In the genomic region with DNA sequence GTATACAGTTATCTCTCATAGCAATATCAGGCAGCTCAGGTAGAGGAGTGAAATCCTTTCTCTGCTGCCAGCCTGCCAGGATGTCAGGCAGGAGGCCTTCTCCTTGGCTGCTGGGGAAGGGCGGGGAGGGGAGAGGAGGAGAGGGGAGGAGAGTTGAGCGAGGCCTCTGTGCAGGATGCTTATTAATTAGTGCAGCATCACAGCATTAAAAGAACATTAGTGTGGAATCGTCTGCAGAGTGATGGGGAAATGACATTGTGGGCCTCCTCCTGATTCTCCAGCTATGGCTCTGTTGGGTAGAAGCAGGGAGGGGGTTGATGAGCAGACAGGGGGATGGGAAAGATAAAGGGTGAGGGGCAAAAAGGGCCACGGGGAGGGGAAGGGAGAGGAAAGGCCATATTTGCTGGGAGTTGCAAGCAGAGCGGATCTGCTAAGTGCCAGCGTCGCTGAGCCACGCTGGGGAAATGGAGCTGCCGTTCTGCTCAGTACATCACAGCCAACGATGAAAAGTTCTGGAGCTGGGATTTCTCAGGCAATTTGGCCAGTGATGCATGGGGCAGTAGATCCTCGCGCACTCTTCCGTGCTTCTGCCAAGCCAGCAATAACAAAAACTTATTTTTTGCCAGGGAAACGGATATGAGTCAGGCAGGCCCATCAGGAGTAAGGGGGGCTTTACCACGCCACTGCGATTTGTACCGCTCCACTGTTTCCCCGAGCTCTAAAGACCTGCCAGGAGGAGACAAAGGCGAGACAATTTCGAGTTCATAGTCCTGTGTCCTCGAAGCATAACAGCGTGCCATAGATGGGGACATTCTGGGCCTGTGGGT, we compare ENCODE assay signal across 9 mouse cellular contexts. TPM values are rescaled to one million over a fixed set of nuclear protein-coding genes. Genes with fewer than 3 reads are reported as not detected.
DNase-seq lines count a peak whose midpoint lies in the region; ATAC-seq lines count a peak whose summit lies in the region.
"Had no signal": no experiment of that assay in that cellular context is flagged by ENCODE, and none has a peak within 500 bp of the region (broad histone marks: within the 10 kb centered on the region; RNA-seq: fewer than 3 reads in every experiment).

No protein-coding gene starts in this region.

- H3K4me1 ChIP-seq in embryonic facial prominence, embryonic 13.5 days, result peaks cover 9% of the 10 kb centered on the region
- peaks cover 2% of the 10 kb centered on the region; the same call in 1 of the 2 replicates for H3K4me1 ChIP-seq in hindbrain, embryonic 11.5 days (replicated peaks; ENCODE audit: control insufficient read depth, insufficient read depth, low read length)

- 37% methylated on average over 22 of the region's 22 CpGs for WGBS in embryonic facial prominence, embryonic 13.5 days
- 32% methylated on average over 22 of the region's 22 CpGs for WGBS in hindbrain, embryonic 11.5 days

- no peak overlapping the region for H3K27ac ChIP-seq in embryonic facial prominence, embryonic 13.5 days
- peak overlapping the region; percentile 55 for H3K27ac ChIP-seq in hindbrain, embryonic 11.5 days (ENCODE audit: low read depth, low read length)

- H3K9ac ChIP-seq in embryonic facial prominence, embryonic 13.5 days, result peak overlapping the region; percentile 51; the same call in 1 of the 2 replicates
- H3K9ac ChIP-seq in hindbrain, embryonic 11.5 days (ENCODE audit: low read depth, low read length), result no peak overlapping the region

- H3K27me3 ChIP-seq in embryonic facial prominence, embryonic 13.5 days, result peaks cover 25% of the 10 kb centered on the region
- H3K27me3 ChIP-seq in hindbrain, embryonic 11.5 days (ENCODE audit: control insufficient read depth, insufficient read depth, low read length), result peaks cover 7% of the 10 kb centered on the region

- no peak for ATAC-seq in embryonic facial prominence, embryonic 13.5 days (ENCODE audit: insufficient number of reproducible peaks, insufficient read depth, low FRiP score, low TSS enrichment, low read depth)
- peak; percentile 49 for ATAC-seq in hindbrain, embryonic 11.5 days (ENCODE audit: low FRiP score)
- ATAC-seq in erythroblast, adult 5-6 weeks (replicated peaks; ENCODE audit: low FRiP score, poor library complexity, severe bottlenecking), result no peak
- ATAC-seq: activated CD4-positive, CD25-positive, alpha-beta regulatory T cell, adult 4 months had no signal

- no peaks in the 10 kb centered on the region for H3K9me3 ChIP-seq in embryonic facial prominence, embryonic 13.5 days
- H3K9me3 ChIP-seq in hindbrain, embryonic 11.5 days (ENCODE audit: control insufficient read depth, low read length), result no peaks in the 10 kb centered on the region

- DNase-seq in 416B (ENCODE audit: low read depth), result peak; percentile 30
- peak; percentile 38 for DNase-seq in hindbrain, embryonic 11.5 days (ENCODE audit: low spot score)
- DNase-seq in lung, postnatal 14 days, result peak; percentile 10
- no peak for DNase-seq in spleen, adult 12 weeks (ENCODE audit: low spot score)
- no peak for DNase-seq in c-Kit-positive CD71-positive TER-119-positive erythroid progenitor cells, embryonic 14.5 days (ENCODE audit: low spot score)
- no peak for DNase-seq in urinary bladder, adult 2 months (ENCODE audit: low spot score)

- H3K36me3 ChIP-seq in embryonic facial prominence, embryonic 13.5 days, result no peaks in the 10 kb centered on the region
- H3K36me3 ChIP-seq in hindbrain, embryonic 11.5 days (ENCODE audit: control insufficient read depth, insufficient read depth, low read length), result no peaks in the 10 kb centered on the region

- H3K4me3 ChIP-seq in embryonic facial prominence, embryonic 13.5 days, result no peak overlapping the region
- H3K4me3 ChIP-seq in hindbrain, embryonic 11.5 days (ENCODE audit: low read depth, low read length), result no peak overlapping the region

- peak overlapping the region; percentile 5; the same call in 1 of the 2 replicates for H3K4me2 ChIP-seq in embryonic facial prominence, embryonic 13.5 days
- H3K4me2 ChIP-seq in hindbrain, embryonic 11.5 days (replicated peaks; ENCODE audit: low read depth, low read length), result no peak overlapping the region

RNA-seq across cellular contexts. Expression of gene Slf2, which starts 30.8 kb away (rescaled TPM):
- polyA plus RNA-seq in embryonic facial prominence, embryonic 13.5 days (2015; fragmentation: Nextera tagmentation; extraction: Ambion mirVana), result 30.2 and 37.0 TPM in 2 replicates
- 41.4 and 44.7 TPM in 2 replicates for polyA plus RNA-seq in hindbrain, embryonic 11.5 days (2014; fragmentation: Nextera tagmentation; extraction: Ambion mirVana)
- 14.0 TPM in 2 replicates for total RNA-seq in erythroblast, adult 5-6 weeks (2015; ENCODE audit: low replicate concordance)
- 13.6 and 16.3 TPM in 2 replicates for total RNA-seq in erythroblast, adult 5-6 weeks (2017; ENCODE audit: low replicate concordance)
- polyA plus RNA-seq in urinary bladder, adult 2 months (2012; rRNA removed), result 18.1 and 18.5 TPM in 2 replicates

Comparison
In these comparisons a context has a peak if more than half of its experiments do, and no peak if none do; other contexts are left out.
1. DNase-seq: peak in 416B (single experiment), hindbrain, embryonic 11.5 days (single experiment) and lung, postnatal 14 days (single experiment); none in spleen, adult 12 weeks (single experiment), c-Kit-positive CD71-positive TER-119-positive erythroid progenitor cells, embryonic 14.5 days (single experiment) and urinary bladder, adult 2 months (single experiment).